Mouse (Mus musculus) liver, embryonic 15.5 days (tissue): ENCODE measurements at regions not wholly inside any gene's neighbourhood (a gene's known extent, or its start where the extent isn't known, plus 50 kb on each side); places are given as distances from the start of the nearest gene placed in this dataset.

ENCODE experiments used
- ATAC-seq: fragments of 200-750 bp; cut with Nextera tagmentation; 2 replicates; pipeline ENCODE4 v1.8.0; 2017; ENCODE audit warnings: moderate number of reproducible peaks, mild to moderate bottlenecking, moderate library complexity; ENCODE audit not compliant: insufficient read depth
- H3K27ac ChIP-seq: fragments of 300-500 bp; sonication (generic); replicated peaks from 2 replicates; pipeline ENCODE4 v1.5.1; 2015; ENCODE audit warnings: mild to moderate bottlenecking, inconsistent platforms
- H3K27me3 ChIP-seq: fragments of 300-500 bp; sonication (generic); 2 replicates; pipeline ENCODE4 v1.6.1; 2015; ENCODE audit warnings: mild to moderate bottlenecking, inconsistent platforms
- H3K36me3 ChIP-seq: fragments of 300-500 bp; sonication (generic); replicated peaks from 2 replicates; pipeline ENCODE4 v1.6.1; 2015; ENCODE audit warnings: moderate library complexity, mild to moderate bottlenecking, inconsistent platforms
- H3K4me1 ChIP-seq: fragments of 300-500 bp; sonication (generic); replicated peaks from 2 replicates; pipeline ENCODE4 v1.6.1; 2015; ENCODE audit warnings: inconsistent platforms
- H3K4me2 ChIP-seq: fragments of 300-500 bp; sonication (generic); 2 replicates; pipeline ENCODE4 v1.6.1; 2015; ENCODE audit warnings: moderate library complexity, mild to moderate bottlenecking, inconsistent platforms
- H3K4me3 ChIP-seq: fragments of 300-500 bp; sonication (generic); replicated peaks from 2 replicates; pipeline ENCODE4 v1.5.1; 2015; ENCODE audit warnings: mild to moderate bottlenecking, inconsistent platforms
- H3K9ac ChIP-seq: fragments of 300-500 bp; sonication (generic); 2 replicates; pipeline ENCODE4 v1.6.1; 2015; ENCODE audit warnings: moderate library complexity, mild to moderate bottlenecking, inconsistent platforms
- H3K9me3 ChIP-seq: fragments of 300-500 bp; sonication (generic); replicated peaks from 2 replicates; pipeline ENCODE4 v1.6.1; 2016; ENCODE audit warnings: inconsistent platforms
- WGBS: fragments of 180-500 bp; shearing (Covaris S2); methylation state at CpG from one replicate; pipeline ENCODE4 v1.1.7; 2015; ENCODE audit warnings: mixed read lengths; ENCODE audit not compliant: insufficient replicate concordance; 5-methylcytosine and 5-hydroxymethylcytosine counted together

DNA sequence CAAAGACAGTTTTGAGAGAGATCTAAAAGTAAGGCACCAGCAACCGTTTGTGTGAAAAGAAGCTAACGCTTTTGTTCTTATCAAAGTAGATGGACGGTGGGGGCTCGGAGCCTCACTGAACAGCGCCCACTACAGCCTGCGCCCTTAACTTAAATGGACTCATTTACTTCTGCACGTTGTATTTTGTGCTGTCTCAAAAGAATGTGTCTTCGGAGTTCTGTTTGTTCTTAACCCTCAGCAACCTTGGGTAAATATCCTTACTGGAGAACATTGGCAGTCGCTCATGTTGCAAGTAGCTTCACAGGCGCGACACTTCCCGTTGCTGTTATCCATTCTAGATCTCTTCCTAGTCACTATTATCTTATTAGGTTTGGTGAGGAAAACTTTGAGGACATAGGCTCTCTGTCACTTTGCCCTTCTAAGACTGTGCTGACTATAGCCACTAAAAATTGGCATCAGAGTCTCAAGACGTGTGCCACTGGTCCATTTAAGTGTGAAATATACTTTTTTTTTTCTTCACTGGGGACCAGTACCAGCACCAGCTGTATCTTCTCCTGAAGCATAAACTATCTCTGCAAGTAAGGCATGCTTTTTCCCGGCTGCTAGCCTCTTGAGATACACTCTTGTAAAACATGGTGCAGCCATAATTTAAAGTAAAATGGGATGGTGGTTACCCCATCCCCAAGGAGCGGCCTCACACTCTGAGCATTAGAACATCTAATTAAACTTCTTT, 507.0 kb upstream of the Kif2a start:
- no peak overlapping the region for H3K4me2 ChIP-seq
- no peaks in the 10 kb centered on the region for H3K9me3 ChIP-seq
- 70% methylated on average over 15 of the region's 15 CpGs for WGBS
- no peaks in the 10 kb centered on the region for H3K4me1 ChIP-seq
- no peak for ATAC-seq
- no peak overlapping the region for H3K4me3 ChIP-seq
- H3K9ac ChIP-seq, result no peak overlapping the region
- H3K36me3 ChIP-seq, result no peaks in the 10 kb centered on the region
- no peak overlapping the region for H3K27ac ChIP-seq
- no peaks in the 10 kb centered on the region for H3K27me3 ChIP-seq

DNA sequence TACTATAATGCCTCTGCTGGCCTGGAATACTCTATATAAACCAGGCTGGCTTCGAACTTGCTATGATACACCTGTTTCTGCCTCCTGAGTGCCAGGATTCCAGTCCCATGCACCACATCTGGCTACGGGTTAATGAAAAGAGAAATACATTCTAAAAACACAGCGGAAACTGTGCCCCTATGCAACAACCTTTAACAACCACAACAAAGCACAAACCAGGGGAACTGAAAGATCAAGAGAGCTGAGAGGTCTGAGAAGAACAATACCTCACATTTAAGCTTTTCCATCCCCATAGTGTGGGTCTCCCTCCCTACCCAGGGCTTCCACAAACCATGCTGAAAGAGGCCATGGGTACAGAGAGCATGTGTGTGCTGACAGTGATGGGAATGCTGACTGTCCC, 501.0 kb upstream of the Kif2a start:
- H3K9me3 ChIP-seq, result no peaks in the 10 kb centered on the region
- ATAC-seq, result no peak
- no peaks in the 10 kb centered on the region for H3K36me3 ChIP-seq
- no peak overlapping the region for H3K27ac ChIP-seq
- H3K4me1 ChIP-seq, result no peaks in the 10 kb centered on the region
- H3K27me3 ChIP-seq, result no peaks in the 10 kb centered on the region
- H3K4me3 ChIP-seq, result no peak overlapping the region
- WGBS, result 75% methylated on average over 3 of the region's 3 CpGs
- H3K9ac ChIP-seq, result no peak overlapping the region
- no peak overlapping the region for H3K4me2 ChIP-seq

GRCm38 (mm10) chr13:107514236-107514635, 492.3 kb upstream of the Kif2a start:
- Histone ChIP-seq H3K4me3 (no peak overlapping the region), H3K27ac (no peak overlapping the region), H3K9ac (no peak overlapping the region), H3K27me3 (no peaks in the 10 kb centered on the region), H3K9me3 (no peaks in the 10 kb centered on the region), H3K4me2 (no peak overlapping the region), H3K4me1 (no peaks in the 10 kb centered on the region), H3K36me3 (no peaks in the 10 kb centered on the region)
- 67% methylated on average over 3 of the region's 3 CpGs for WGBS
- no peak for ATAC-seq

GRCm38 (mm10) chr13:107513274-107514146, 491.6 kb upstream of the Kif2a start:
- Histone ChIP-seq H3K27me3 (no peaks in the 10 kb centered on the region), H3K27ac (no peak overlapping the region), H3K4me1 (no peaks in the 10 kb centered on the region), H3K9me3 (no peaks in the 10 kb centered on the region), H3K9ac (no peak overlapping the region), H3K4me2 (no peak overlapping the region), H3K4me3 (no peak overlapping the region), H3K36me3 (no peaks in the 10 kb centered on the region)
- ATAC-seq, result no peak
- WGBS, result 48% methylated on average over 6 of the region's 6 CpGs

DNA sequence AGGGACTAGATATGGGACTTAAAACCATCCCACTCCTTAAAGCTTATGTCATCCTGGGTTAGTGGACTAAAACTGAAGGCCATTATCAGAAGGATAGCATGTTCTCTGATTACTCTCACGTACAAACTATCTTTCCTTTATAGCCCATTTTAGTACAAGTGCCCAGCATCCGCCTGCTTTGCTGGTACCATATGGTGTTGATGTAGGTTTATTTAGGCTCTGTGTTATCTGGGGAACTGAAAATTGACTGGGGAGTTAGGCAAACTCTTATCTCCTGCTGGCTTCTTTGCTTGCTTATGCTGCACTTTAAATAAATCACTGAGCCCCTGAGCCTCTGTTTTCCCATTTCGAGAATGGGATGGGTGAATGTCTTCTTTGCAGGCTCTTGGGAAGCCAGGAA, 485.4 kb upstream of the Kif2a start:
- Histone ChIP-seq H3K36me3 (no peaks in the 10 kb centered on the region), H3K4me2 (no peak overlapping the region), H3K4me1 (no peaks in the 10 kb centered on the region), H3K4me3 (no peak overlapping the region), H3K27me3 (no peaks in the 10 kb centered on the region; the same call in 1 of the 2 replicates), H3K27ac (no peak overlapping the region), H3K9ac (no peak overlapping the region), H3K9me3 (no peaks in the 10 kb centered on the region)
- no peak for ATAC-seq
- WGBS, result 39% methylated on average over 3 of the region's 3 CpGs

DNA sequence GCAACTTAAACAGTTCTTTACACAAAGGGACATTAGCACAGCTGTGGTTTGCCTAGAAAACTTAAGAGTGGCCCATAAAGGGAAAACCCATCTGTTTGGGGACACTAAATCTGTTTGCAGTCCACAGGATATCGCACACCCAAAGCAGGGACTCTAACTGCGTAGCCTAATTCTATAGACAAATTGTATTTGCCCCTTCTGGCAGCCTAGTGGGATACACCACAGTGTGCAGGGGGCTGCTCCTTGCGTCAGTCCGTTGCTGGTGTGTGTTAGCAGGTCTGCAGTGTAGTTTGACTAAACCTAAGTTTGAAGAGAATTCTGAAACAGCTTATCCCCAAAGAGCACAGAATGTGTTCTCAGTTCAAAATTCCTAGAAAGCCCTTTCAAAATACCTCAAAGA, 484.9 kb upstream of the Kif2a start:
- Histone ChIP-seq H3K27me3 (no peaks in the 10 kb centered on the region; the same call in 1 of the 2 replicates), H3K27ac (no peak overlapping the region), H3K4me1 (no peaks in the 10 kb centered on the region), H3K9me3 (no peaks in the 10 kb centered on the region), H3K9ac (no peak overlapping the region), H3K36me3 (no peaks in the 10 kb centered on the region), H3K4me2 (no peak overlapping the region), H3K4me3 (no peak overlapping the region)
- 56% methylated on average over 4 of the region's 4 CpGs for WGBS
- ATAC-seq, result no peak

GRCm38 (mm10) chr13:107505318-107505717, 483.4 kb upstream of the Kif2a start:
- no peak overlapping the region for H3K27ac ChIP-seq
- no peaks in the 10 kb centered on the region for H3K4me1 ChIP-seq
- no peak for ATAC-seq
- no peaks in the 10 kb centered on the region for H3K36me3 ChIP-seq
- H3K9me3 ChIP-seq, result no peaks in the 10 kb centered on the region
- no peak overlapping the region for H3K9ac ChIP-seq
- H3K4me2 ChIP-seq, result no peak overlapping the region
- no peaks in the 10 kb centered on the region; the same call in 1 of the 2 replicates for H3K27me3 ChIP-seq
- no peak overlapping the region for H3K4me3 ChIP-seq

GRCm38 (mm10) chr13:107502261-107502660, 480.3 kb upstream of the Kif2a start:
- ATAC-seq, result no peak
- H3K4me1 ChIP-seq, result no peaks in the 10 kb centered on the region
- H3K36me3 ChIP-seq, result no peaks in the 10 kb centered on the region
- 23% methylated on average over 7 of the region's 7 CpGs for WGBS
- no peak overlapping the region for H3K9ac ChIP-seq
- H3K27ac ChIP-seq, result no peak overlapping the region
- no peak overlapping the region for H3K4me2 ChIP-seq
- no peaks in the 10 kb centered on the region for H3K9me3 ChIP-seq
- no peaks in the 10 kb centered on the region for H3K27me3 ChIP-seq
- H3K4me3 ChIP-seq, result no peak overlapping the region

DNA sequence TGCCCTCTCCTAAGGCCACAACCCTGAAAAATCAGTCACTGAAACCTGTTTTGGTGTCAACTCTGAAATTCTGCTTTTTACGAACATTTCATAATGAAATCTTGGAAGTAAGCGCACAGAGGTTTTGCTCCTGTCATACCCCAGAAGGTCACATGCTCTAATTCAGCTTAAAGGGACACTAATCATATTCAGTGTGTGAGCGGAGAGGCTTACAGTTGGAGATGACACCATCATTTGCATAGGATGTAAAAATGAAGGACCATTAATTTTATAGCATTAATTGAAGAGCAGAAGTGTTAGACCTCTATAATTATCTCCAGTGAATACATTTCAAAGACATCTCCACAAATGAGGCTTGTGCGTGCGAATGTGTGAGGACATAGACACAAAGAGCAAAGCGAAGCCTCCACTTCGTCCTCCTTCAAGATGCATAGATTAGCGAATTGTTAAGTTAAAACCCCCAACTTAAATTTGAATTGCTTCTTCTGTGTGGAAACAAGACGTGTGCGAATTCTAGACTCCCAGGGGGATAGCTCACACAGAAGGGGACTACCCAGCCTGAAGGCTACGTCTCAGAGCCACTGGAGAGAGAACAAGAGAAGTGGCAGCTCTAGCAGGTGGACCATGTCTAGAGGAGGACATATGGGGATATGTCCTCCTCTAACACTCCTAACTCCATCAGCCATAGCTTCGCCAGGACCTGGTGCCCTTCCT, 479.0 kb upstream of the Kif2a start:
- ATAC-seq, result no peak
- H3K4me2 ChIP-seq, result no peak overlapping the region
- no peak overlapping the region for H3K27ac ChIP-seq
- WGBS, result 67% methylated on average over 12 of the region's 12 CpGs
- H3K4me1 ChIP-seq, result no peaks in the 10 kb centered on the region
- no peak overlapping the region for H3K9ac ChIP-seq
- no peaks in the 10 kb centered on the region for H3K27me3 ChIP-seq
- no peak overlapping the region for H3K4me3 ChIP-seq
- no peaks in the 10 kb centered on the region for H3K36me3 ChIP-seq
- H3K9me3 ChIP-seq, result no peaks in the 10 kb centered on the region

DNA sequence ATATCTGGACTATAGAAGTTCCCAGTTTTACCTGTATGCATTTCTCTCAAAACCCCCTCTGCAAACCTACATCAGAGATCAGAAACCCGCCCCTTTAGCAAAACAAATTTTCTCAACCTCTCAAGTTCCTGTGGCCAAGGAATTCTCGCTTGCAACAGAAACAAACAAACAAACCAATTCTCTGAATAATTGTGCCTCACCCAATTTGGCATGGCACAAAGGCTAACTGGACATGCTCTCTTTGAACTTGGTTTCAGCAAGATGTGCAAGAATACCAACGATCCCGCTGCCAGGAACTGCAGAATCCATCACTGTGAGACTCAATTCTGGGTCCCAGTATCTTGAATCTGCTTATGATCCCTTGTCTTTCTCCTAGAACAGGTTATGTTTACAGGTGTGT, 477.4 kb upstream of the Kif2a start:
- no peaks in the 10 kb centered on the region for H3K4me1 ChIP-seq
- no peaks in the 10 kb centered on the region for H3K9me3 ChIP-seq
- no peak overlapping the region for H3K4me3 ChIP-seq
- no peak overlapping the region for H3K27ac ChIP-seq
- 50% methylated on average over 4 of the region's 4 CpGs for WGBS
- no peak overlapping the region for H3K9ac ChIP-seq
- no peak overlapping the region for H3K4me2 ChIP-seq
- no peaks in the 10 kb centered on the region for H3K36me3 ChIP-seq
- ATAC-seq, result no peak
- no peaks in the 10 kb centered on the region for H3K27me3 ChIP-seq

- no peaks in the 10 kb centered on the region for H3K4me1 ChIP-seq
- no peaks in the 10 kb centered on the region for H3K27me3 ChIP-seq
- H3K9ac ChIP-seq, result no peak overlapping the region
- no peak for ATAC-seq
- no peak overlapping the region for H3K4me3 ChIP-seq
- H3K27ac ChIP-seq, result no peak overlapping the region
- H3K4me2 ChIP-seq, result no peak overlapping the region
- no peaks in the 10 kb centered on the region for H3K9me3 ChIP-seq
- H3K36me3 ChIP-seq, result no peaks in the 10 kb centered on the region
- WGBS, result 54% methylated on average over 6 of the region's 6 CpGs
These were observed 473.3 kb upstream of the Kif2a start for GRCm38 (mm10) chr13:107495161-107495732.
